Mouse (Mus musculus) mouse embryonic stem cell (cell line): Measurements from ENCODE around the gene Cav3.

Experiments
- in situ Hi-C, 2 experiments: fragments of 300-500 bp; cut with MboI; formaldehyde crosslinking; loops; 1 replicate in 1 of 2; 3 replicates in 1 of 2; pipeline ENCODE4 v1.14.3; 2019 to 2020; ENCODE audit warnings: low sequenced_read_pairs in 2 of 2, low pct_unique_long_range_greater_than_20kb in 1 of 2, mixed read lengths in 1 of 2; ENCODE audit not compliant: unreplicated experiment in 1 of 2

The Cav3 gene

DNA sequence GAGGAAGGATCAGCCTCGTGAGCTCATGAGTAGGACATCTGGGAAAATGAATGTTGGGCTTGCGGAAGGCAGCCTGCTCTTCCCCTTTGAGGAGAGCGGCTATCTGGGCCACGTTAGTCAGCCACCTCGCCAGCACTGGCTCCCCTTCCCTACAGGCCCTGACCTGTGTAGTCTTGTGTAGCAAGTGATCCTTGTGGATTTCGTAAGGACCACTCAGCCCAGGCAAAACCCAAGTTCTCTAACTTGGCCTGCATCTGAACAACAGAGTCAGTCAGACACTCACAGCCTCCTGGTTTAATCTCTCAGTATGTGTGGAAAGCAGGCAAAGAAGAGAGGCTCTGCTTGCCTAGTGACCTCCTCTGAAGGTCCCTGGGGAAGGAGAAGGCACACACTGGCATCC is 33.4 kb downstream of the Cav3 start:
- in situ Hi-C loops: no loop called here

DNA sequence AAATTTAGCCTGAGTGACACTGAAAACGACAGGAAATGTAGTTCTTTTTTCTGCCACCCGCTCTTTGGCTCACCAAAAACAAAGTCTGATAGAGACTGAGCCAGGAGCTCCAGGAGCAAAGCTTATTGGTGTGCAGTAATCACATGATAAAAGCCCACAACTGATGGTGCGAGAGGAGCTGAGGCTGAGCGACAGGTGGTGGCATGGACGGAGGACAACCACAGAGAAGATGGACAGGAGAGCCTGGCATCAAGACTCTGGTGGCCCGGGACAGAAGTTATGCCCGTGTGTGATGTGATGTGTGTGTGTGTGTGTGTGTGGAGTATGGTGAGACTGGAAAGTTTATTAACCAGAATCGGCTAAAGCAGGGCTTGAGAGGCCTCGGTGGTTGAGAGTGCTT is 34.1 kb downstream of the Cav3 start:
- in situ Hi-C loops: no loop called here

DNA sequence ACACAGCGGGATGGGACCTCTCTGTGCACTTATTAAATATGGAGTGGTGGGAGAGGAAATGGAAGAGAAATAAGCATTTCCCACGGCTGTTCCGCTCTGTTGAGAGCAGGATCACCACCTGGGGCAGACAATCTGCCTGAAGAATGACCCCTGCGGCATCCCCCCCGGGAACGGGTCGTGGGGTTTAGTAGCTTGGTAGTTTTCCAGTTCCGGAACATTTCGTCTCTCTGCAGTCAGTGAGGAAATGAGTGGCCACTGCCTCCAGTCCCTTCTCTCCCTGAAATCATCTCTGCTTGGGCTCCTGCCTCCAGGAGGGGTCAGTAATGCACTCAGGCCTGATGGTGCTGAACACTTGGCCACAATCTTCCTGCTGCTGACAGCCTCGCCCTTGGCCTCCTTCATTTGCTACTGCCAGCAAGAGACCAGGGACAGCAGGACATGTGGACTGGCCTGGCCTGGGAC is 35.3 kb downstream of the Cav3 start:
- in situ Hi-C loops: no loop called here

DNA sequence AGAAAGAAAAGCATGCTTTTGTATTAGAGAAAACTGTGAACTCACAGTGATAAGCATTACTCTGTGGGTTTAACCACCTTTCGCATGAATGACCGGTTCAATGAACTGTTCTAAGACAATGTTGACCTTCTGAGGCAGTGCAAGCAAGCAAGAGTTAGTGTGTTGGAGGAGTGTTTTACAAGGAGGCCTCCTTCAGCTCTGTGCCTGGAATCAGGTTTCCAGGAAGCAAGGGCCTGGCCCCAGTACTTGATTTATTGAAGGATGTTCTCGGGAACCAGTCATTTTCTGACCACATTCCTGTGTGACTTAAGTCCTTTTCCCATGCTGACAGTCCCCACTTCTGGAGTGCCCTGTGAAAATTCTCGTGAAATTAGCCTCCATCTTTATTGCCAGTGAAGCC is 35.9 kb downstream of the Cav3 start:
- in situ Hi-C loops: no loop called here

DNA sequence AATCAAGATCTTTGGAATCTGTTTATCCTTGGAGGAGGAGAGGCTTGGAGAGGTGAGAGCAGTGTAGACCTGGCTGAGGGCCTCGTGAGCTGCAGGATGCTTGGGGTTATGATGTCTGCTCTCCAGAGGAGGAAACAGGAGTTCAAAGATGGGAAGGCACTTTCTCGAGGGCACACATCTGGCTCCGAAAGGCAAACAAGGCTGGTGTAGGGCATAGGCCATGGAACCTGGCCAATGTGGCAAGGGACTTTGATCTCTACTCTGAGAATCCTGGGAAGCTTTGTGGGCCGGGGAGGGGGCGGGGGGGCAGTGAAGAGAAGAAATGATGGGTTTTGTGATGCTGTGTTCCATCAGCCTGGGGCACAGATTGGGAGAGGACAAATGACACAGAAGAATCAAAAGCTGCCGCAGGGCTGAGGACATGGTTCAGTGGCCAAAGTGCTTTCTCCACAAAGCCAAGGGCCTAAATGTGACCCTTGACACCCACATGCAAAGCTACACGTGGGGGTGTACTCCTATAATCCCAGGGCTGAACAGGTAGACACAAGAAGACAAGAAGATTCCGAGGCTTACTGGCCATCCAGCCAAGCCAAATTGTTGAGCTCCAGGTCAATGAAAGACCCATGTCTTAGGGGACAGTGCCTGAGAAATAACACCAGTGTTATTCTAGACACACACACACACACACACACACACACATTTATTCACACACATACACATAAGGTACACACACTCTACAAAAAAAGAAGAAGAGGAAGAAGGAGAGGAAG is 37.2 kb downstream of the Cav3 start:
- in situ Hi-C loops: no loop called here

DNA sequence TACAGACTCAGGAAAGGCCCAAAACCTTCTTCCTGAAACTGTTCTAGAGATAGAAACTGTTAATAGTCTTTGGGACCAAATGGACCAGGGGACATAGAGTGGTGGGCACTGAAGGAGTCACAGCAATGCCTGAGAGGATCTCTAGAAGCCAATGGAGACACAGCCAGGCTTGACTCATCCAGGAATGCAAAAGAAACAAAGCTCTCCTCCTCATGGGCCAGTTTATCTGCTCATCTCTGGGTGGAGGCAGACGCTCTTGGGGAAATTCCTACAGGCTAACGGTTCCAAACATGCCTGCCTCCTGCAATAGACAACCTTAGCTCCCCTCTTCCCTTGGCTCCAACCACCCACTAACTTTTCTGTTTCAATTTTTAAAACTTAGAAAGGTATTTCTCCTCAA is 38.2 kb downstream of the Cav3 start:
- in situ Hi-C loops: no loop called here

DNA sequence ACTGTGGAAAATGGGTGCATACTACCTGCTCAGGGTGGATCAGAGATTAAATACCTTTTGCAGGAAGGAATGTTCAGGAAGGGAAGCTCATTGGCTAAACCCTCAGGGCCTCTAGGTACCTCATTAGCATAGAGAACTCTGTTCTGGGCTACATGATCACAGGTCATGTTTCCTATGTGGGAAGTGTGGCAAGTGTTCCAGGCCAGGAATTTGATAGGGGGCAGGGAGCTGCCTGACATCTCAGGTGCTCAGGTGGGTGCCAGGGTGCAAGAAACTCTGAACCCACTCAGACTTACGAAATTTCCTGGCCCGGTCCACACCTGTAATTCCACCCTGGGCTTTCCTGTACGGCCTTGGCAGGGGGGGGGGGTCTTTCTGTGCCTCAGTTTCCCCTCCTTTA is 39.4 kb downstream of the Cav3 start:
- in situ Hi-C loops: no loop called here

DNA sequence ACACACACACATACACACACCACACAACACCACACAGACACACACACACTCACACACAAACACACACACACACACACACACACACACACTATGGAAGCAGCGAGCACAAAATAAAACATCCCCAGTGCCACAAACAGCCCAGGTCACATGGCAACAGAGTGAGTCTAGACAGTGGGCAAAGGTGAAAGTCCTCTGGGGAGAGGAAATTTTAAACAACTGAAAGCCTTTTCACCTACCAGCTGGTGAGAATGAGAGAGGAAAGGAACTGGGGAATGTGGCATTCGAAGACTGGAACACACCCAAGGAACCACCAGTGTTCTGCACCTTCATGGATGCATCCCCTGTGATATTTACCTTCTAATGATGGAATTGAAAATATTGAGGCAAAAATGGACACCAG is 40.2 kb downstream of the Cav3 start:
- in situ Hi-C loops: no loop called here

DNA sequence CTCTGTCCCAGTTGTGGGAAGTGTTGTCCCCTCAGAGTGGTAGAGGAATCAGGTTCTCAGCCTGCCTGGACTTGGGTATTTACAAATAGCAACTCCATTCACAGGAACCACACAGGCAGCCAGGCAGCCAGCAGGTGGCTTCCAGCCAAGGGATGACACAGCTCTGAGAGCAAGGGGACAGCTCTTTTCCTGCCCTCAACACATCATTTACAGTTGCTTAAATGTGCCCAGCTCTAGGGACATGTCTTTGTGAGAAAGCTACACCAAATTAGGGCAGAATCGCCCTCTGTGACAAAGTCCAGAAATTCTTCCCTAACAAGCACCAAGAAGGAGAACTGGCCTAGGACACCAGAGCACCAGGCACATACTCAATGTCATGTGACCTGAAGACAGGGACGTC is 41.9 kb downstream of the Cav3 start:
- in situ Hi-C loops: no loop called here

DNA sequence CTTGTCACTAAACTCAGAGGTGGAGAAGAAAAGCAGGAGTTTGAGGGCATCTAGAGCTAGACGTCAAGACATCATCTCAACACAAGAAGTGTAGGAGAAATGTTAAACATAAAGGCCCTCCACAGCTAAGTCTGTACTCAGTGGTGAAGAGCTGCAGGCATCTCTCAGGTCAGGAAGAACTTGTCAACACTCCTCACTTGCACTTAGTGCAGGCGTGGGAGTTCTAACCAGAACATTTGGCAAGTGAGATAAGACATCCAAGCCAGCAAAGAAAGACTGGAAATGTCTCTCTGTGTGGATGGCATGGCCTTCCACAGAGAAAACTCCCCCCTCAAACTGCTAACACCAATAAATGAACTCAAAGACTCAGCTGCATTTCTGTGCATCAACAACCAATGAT is 48.3 kb downstream of the Cav3 start:
- in situ Hi-C loops: no loop called here

DNA sequence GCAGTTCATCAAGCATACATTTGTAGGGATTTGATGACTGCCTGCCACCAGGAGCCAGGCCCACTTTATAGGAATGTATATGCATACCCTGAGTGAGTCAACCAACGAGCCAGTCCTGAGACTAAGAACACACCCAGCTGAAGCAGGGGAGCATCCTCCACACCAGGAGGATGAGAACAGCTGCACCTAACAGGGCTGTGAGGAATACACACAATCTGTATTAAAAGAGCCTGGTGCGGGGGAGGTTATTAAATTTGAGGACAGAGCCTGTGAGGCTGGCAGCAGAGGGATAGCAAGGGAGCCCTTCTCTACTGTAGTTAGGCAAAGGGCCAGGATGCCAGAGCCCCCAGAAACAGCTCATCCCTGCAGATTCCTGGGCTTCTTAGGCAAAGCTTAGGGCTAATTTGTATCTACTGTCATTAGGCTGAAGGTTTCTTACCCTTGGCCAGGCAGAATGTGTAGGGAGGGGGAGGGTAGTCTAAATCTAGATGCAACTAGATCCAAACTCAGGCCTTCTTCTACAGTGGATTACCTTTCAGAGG is 50.4 kb downstream of the Cav3 start:
- in situ Hi-C loops: no loop called here

DNA sequence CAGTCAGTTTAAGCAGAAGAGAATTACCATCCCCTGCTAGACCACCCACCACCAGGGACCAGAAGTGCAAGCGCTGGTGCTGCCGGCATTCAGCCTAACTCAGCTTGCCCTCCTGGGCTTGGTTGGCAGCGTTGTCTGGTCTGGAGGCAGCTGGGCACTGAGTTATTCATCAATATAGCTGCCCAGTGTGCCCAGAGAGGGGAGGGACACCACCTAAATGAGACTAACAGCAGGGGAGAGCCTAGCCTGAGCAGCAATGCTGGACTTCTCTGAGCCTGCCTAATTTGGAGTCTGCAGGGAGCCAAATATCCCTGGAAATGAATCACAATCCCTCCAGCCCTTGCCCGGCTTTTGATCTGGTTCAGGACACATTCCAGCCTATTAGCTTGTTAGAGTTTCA is 51.0 kb downstream of the Cav3 start:
- in situ Hi-C loops: no loop called here

DNA sequence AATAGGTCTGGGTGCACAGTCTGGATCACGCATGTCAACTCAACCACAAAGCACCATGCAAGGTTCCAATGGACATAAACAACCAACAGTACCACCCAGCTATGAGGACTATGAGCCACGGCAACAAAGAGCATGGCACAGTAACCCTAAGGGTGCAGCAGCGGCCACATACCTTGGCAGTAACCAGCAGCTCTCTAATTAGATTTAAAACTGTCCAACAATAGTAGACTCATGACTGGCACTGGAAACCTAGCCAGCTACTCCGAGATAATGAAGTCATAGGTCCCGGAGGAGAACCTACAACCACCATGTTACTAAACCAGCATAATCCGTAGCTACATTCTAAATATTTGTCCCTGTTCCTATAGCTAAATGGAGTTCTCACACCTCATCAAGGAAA is 55.3 kb downstream of the Cav3 start:
- in situ Hi-C loops: no loop called here

DNA sequence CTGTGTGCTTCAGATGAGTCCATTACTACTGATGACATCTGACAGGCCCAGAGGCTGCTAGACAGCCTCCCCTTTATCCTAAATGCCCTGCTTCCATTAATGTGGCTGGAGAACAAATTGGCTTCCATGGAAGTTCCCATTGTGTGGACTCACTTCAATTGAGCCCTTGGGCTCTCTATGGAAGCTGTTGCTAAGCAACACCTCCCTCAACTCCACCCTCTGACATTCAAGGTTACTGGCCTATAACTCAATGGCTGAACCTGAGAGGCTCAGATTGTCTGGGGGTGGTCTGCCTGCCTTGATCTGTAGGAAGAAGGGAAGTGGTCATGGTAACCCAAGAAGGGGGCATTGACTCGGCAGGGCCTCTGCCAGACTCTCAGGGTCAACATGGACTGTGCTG is 57.2 kb downstream of the Cav3 start:
- in situ Hi-C loops: no loop called here

DNA sequence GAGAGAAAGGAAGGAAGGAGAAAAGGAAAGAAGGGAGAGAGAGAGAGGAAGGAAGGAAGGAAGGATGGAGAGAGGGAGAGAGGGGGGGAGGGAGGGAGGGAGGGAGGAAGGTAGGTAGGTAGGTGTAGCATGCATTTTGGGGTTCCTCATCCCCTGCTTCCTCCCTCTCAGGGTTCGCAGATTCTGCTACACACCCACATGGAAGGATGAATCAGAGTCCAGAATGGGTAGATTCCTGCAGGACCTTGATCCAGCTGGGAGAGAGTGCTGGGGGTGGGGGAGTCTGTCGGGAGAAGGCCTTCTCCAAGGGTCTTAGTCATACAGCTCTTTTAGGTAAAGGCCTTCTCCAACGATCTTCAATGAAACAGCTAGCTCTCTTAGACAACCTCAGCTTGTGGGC is 58.3 kb downstream of the Cav3 start:
- in situ Hi-C loops: no loop called here

DNA sequence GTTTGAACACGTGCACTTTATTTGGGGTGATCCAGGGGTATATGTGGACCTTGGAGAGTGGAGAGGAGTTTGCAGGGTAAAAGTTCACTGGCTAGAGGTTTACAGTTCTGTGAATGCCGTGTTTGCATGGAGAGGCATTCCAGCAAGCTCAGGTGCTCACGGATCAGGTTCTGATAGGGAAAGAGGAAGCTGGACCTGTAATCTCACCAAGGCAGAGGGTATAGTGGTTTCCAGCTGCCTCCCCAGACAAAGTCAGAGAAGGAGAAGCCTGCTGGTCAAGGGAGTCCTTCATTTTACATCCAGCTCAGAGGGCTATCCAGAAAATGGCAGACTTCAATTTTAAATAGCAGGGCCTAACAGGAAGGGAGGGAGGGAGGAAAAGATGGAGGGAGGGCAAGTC is 58.7 kb downstream of the Cav3 start:
- in situ Hi-C loops: no loop called here
